Mouse (Mus musculus) limb, embryonic 14.5 days (tissue): ENCODE measurements around the gene Keap1. TPM values are rescaled to one million over a fixed set of nuclear protein-coding genes. Genes with fewer than 3 reads are reported as not detected.

Source experiments
- ATAC-seq: fragments of 200-750 bp; cut with Nextera tagmentation; 2 replicates; pipeline ENCODE4 v1.8.0; 2017; ENCODE audit warnings: low read depth, moderate number of reproducible peaks, moderate TSS enrichment; ENCODE audit not compliant: low FRiP score
- DNase-seq: peaks from one replicate; pipeline ENCODE4 v3.0.0-alpha.2; 2015; ENCODE audit warnings: low spot score
- H3K27ac ChIP-seq: fragments of 300-500 bp; sonication (generic); replicated peaks from 2 replicates; pipeline ENCODE4 v1.5.1; 2014; ENCODE audit warnings: low read depth, mild to moderate bottlenecking, low read length, moderate library complexity, mixed read lengths
- H3K27me3 ChIP-seq: fragments of 300-500 bp; sonication (generic); 2 replicates; pipeline ENCODE4 v1.6.1; 2014; ENCODE audit warnings: low read length, mixed read lengths; ENCODE audit not compliant: control insufficient read depth, insufficient read depth
- H3K36me3 ChIP-seq: fragments of 300-500 bp; sonication (generic); 2 replicates; pipeline ENCODE4 v1.6.1; 2014; ENCODE audit warnings: mild to moderate bottlenecking, low read length, moderate library complexity, mixed read lengths; ENCODE audit not compliant: control insufficient read depth, insufficient read depth
- H3K4me1 ChIP-seq: fragments of 300-500 bp; sonication (generic); 2 replicates; pipeline ENCODE4 v1.6.1; 2014; ENCODE audit warnings: antibody characterized with exemption, low read length, mixed read lengths; ENCODE audit not compliant: control insufficient read depth, insufficient read depth
- H3K4me2 ChIP-seq: fragments of 300-500 bp; sonication (generic); replicated peaks from 2 replicates; pipeline ENCODE4 v1.6.1; 2014; ENCODE audit warnings: low read depth, mild to moderate bottlenecking, low read length, moderate library complexity; ENCODE audit not compliant: severe bottlenecking
- H3K4me3 ChIP-seq: fragments of 300-500 bp; sonication (generic); replicated peaks from 2 replicates; pipeline ENCODE4 v1.5.1; 2014; ENCODE audit warnings: low read length
- H3K9ac ChIP-seq: fragments of 300-500 bp; sonication (generic); 2 replicates; pipeline ENCODE4 v1.6.1; 2014; ENCODE audit warnings: mild to moderate bottlenecking, low read depth, low read length, moderate library complexity; ENCODE audit not compliant: severe bottlenecking
- H3K9me3 ChIP-seq: fragments of 300-500 bp; sonication (generic); 2 replicates; pipeline ENCODE4 v1.6.1; 2016; ENCODE audit warnings: low read length; ENCODE audit not compliant: control insufficient read depth
- POLR2A ChIP-seq: fragments of 200-500 bp; IDR thresholded peaks from 2 replicates; pipeline ENCODE4 v1.8.0; 2012; ENCODE audit warnings: inconsistent platforms, mild to moderate bottlenecking, moderate library complexity, borderline replicate concordance; ENCODE audit not compliant: insufficient read depth, insufficient read length; ENCODE audit errors: extremely low read depth
- WGBS: fragments of 180-500 bp; shearing (Covaris S2); extraction: QIAGEN DNeasy Blood & Tissue Kit; methylation state at CpG from one replicate; pipeline ENCODE4 v1.1.7; 2014; 5-methylcytosine and 5-hydroxymethylcytosine counted together
- polyA plus RNA-seq, 2 experiments: library from polyadenylated mRNA; depleted of rRNA in 1 of 2; stranded (reverse) in 1 of 2; unstranded in 1 of 2; fragments of >200 nt; fragmentation: Nextera tagmentation in 1 of 2; extraction: Ambion mirVana in 1 of 2; gene quantifications; 2 replicates each; pipeline versions ENCODE4 v1.2.1 to v1.2.3; 2012 to 2014

The Keap1 gene
- polyA plus RNA-seq, 2 experiments, result 50.4 to 52.8 TPM

- Histone ChIP-seq H3K27me3 (no peaks in the 10 kb centered on the region), H3K4me3 (no peak overlapping the region), H3K27ac (no peak overlapping the region), H3K36me3 (no peaks in the 10 kb centered on the region), H3K9ac (no peak overlapping the region), H3K4me2 (no peak overlapping the region), H3K9me3 (no peaks in the 10 kb centered on the region), H3K4me1 (peaks cover 6% of the 10 kb centered on the region; the same call in 1 of the 2 replicates)
- TF ChIP-seq POLR2A, result no peak
- 89% methylated on average over 4 of the region's 4 CpGs for WGBS
- DNase-seq (no peak), ATAC-seq (no peak)
Observed at GRCm38 (mm10) chr9:21194787-21195493, 44.2 kb downstream of the Keap1 start.

DNA sequence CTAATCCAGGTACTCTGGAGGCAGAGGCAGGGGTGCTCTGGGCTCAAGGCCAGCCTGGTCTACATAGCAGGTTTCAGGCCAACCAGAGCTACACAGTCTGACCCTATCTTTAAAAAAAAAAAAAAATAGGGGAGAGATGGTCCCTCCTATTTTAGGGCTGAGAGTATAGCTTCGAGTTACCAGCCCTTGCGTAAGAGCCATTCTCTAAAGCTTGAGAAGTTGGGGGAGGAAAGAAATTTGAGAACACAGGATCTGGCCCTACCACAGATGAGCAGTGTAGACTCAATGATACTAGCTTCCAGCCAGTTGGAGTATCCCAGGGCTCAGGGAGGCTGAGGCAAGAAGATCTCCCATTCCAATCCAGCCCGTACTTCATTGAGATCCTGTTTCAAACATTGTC is 45.4 kb downstream of the Keap1 start:
- Histone ChIP-seq H3K9ac (no peak overlapping the region), H3K4me3 (no peak overlapping the region), H3K4me1 (peaks cover 6% of the 10 kb centered on the region; the same call in 1 of the 2 replicates), H3K27ac (no peak overlapping the region), H3K4me2 (no peak overlapping the region), H3K9me3 (no peaks in the 10 kb centered on the region), H3K27me3 (no peaks in the 10 kb centered on the region), H3K36me3 (no peaks in the 10 kb centered on the region)
- 72% methylated on average over 3 of the region's 3 CpGs for WGBS
- TF ChIP-seq POLR2A, result no peak
- DNase-seq (no peak), ATAC-seq (no peak)

DNA sequence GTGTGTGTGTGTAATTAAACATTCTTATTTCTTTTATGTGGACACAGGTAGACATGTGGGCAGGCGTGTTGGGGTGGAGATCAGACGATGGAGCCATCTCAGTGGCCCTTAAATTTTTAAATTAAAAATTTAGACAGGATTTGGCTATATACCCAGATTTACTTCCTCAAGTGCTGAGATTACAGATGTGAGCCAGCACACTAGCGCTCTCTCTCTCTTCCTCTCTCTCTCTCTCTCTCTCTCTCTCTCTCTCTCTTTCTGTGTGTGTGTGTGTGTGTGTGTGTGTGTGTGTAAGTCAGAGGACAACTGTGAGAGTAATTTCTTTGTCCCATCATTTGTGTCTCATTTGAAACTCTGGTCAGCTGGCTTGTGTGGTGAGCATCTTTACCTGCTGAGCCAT is 48.5 kb downstream of the Keap1 start:
- no peaks in the 10 kb centered on the region for H3K4me1 ChIP-seq
- no peak for DNase-seq
- TF ChIP-seq POLR2A, result no peak
- no peaks in the 10 kb centered on the region for H3K36me3 ChIP-seq
- no peak overlapping the region for H3K9ac ChIP-seq
- no peak overlapping the region for H3K4me2 ChIP-seq
- no peak overlapping the region for H3K4me3 ChIP-seq
- H3K27ac ChIP-seq, result no peak overlapping the region
- no peaks in the 10 kb centered on the region for H3K27me3 ChIP-seq
- no peak for ATAC-seq
- WGBS, result 77% methylated on average over 3 of the region's 3 CpGs
- no peaks in the 10 kb centered on the region for H3K9me3 ChIP-seq

DNA sequence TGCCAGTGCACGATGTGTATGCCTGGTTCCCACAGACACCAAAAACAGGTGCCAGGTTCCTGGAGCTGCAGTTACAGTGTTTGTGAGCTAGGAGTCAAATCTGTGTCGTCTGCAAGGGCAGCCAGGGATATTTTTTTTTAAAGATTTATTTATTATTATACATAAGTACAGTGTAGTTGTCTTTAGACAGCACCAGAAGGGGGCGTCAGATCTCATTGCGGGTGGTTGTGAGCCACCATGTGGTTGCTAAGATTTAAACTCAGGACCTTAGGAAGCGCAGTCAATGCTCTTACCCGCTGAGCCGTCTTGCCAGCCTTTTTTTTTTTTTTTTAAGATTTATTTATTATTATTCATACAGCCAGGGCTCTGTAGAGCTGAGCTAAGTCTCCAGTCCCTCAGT is 49.3 kb downstream of the Keap1 start:
- ATAC-seq (no peak), DNase-seq (no peak)
- Histone ChIP-seq H3K27me3 (no peaks in the 10 kb centered on the region), H3K9me3 (no peaks in the 10 kb centered on the region), H3K9ac (no peak overlapping the region), H3K4me1 (no peaks in the 10 kb centered on the region), H3K4me2 (no peak overlapping the region), H3K4me3 (no peak overlapping the region), H3K27ac (no peak overlapping the region), H3K36me3 (no peaks in the 10 kb centered on the region)
- WGBS, result 49% methylated on average over 7 of the region's 7 CpGs
- no peak for TF ChIP-seq POLR2A

DNA sequence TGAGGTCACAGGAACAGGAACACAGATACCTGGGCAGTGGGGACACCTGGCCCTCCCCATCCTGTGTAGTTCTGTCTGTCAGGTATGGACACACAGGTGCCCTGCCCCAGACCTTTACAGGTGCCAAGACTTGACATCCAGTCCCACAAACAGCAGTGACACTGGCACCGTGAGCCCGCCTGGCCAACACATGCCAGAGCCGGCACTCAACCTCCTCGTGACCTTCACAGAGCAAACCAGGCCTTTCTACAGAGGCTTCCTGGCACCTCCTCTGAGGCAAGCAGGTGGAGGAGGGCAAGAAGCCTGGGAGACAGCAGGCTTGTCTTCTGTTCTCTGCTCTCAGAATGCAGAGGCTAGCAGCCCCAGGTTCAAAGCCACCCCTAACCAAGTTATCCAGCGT is 53.7 kb downstream of the Keap1 start:
- TF ChIP-seq POLR2A, result no peak
- 90% methylated on average over 5 of the region's 5 CpGs for WGBS
- no peak overlapping the region for H3K4me2 ChIP-seq
- H3K27me3 ChIP-seq, result 0 out of 2 replicates have a peak, but pooled peaks cover 5% of the 10 kb centered on the region
- peaks cover 9% of the 10 kb centered on the region; the same call in 1 of the 2 replicates for H3K4me1 ChIP-seq
- ATAC-seq (no peak), DNase-seq (no peak)
- no peaks in the 10 kb centered on the region for H3K36me3 ChIP-seq
- H3K9ac ChIP-seq, result no peak overlapping the region
- H3K27ac ChIP-seq, result no peak overlapping the region
- H3K4me3 ChIP-seq, result no peak overlapping the region
- H3K9me3 ChIP-seq, result no peaks in the 10 kb centered on the region
